Mouse (Mus musculus) lung, postnatal 36 days (tissue): ENCODE measurements around the gene Bcar1.

Experiments used
- DNase-seq: peaks from one replicate; pipeline ENCODE4 v3.0.0; 2022; ENCODE audit warnings: mixed read lengths

Gene Bcar1

DNA sequence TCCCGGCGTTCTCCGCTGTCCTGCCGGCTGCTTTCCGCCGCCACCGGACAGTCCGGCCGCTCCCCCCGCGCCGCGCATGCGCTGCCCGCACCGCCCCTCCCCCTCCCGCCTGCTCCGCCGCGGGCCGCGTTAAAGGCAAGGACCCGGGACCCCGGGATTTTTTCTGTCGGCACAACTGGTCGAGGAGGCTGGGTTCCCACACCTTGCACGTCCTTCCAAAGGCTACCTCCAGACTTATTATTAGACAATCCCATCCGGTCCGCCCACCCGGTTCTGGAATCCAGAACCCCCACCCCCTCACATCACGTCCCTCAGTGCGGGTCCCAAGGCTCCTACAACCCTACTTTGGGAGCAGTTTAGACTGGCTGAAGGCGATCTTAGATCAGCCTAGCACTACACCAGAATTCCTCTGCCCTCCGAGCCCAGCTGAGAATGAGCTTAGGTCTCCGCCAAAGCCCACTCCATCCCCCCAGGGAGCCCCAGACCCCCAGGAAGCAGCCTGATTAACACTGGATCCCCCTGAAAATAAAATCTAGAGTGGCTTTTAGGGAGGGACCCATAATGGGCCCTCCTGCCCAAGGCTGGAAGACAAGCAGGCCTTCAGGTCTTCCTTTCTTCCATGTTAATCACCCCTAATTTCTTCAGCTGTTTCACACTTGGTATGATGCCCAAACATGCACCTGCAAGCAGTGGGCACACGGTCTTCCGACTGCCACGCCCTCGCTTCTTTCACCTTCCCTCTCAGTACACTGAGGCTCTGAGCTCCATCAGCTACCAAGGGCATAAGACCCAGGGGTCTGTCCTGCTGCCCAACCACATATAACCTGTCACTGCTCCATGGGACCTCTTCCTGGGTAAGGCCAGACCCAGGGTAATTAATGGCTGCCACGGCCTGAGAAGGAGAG lies at the start of gene Bcar1:
Bcar1 (minus strand) TSS at position 18 of the 905 bp plus-strand sequence.
- peak; percentile 77 for DNase-seq

DNA sequence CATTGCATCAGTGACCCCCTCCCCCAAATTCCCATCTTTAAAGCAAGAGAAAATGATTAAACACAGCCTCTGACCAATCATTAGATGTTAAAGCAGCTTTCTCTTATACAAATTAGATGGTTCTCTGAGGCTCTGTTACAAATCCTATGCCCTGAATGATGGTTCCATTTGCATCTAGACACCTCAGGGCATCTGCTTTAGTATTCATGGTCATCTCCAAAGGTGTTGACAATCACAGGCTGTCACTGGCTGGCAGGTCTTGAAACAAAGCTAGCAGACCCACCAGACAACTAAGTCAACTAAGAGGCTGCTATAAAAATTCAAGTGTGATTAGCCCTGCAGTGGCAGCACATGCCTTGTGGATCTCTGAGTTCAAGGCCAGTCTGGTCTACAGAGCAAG lies 46.0 kb upstream of the Bcar1 start:
- DNase-seq: no peak

- DNase-seq: no peak
Observed at GRCm38 (mm10) chr8:111789200-111789599, 45.6 kb upstream of the Bcar1 start.

GRCm38 (mm10) chr8:111788497-111788896 lies 44.9 kb upstream of the Bcar1 start:
- DNase-seq: no peak

GRCm38 (mm10) chr8:111788085-111788484 lies 44.5 kb upstream of the Bcar1 start:
- no peak for DNase-seq

DNA sequence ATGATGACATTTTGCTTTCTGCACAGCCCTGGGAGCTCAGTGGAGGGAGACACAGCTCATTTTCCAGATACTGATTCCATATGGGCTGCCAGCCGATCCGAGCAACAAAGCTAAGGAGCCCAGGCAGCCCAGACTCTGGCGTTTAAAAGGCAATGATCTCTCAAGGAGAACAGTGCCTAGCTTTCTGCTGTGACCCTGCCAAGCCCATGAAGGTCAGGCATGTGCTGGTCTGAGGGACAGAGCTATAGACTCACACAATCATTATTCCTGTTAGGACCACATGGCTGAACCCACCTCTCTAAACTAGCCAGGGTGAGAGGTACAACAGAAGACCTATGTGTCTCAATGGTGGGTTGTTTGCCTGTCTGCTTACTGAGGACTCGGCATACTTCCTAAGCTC lies 44.1 kb upstream of the Bcar1 start:
- DNase-seq: no peak

DNA sequence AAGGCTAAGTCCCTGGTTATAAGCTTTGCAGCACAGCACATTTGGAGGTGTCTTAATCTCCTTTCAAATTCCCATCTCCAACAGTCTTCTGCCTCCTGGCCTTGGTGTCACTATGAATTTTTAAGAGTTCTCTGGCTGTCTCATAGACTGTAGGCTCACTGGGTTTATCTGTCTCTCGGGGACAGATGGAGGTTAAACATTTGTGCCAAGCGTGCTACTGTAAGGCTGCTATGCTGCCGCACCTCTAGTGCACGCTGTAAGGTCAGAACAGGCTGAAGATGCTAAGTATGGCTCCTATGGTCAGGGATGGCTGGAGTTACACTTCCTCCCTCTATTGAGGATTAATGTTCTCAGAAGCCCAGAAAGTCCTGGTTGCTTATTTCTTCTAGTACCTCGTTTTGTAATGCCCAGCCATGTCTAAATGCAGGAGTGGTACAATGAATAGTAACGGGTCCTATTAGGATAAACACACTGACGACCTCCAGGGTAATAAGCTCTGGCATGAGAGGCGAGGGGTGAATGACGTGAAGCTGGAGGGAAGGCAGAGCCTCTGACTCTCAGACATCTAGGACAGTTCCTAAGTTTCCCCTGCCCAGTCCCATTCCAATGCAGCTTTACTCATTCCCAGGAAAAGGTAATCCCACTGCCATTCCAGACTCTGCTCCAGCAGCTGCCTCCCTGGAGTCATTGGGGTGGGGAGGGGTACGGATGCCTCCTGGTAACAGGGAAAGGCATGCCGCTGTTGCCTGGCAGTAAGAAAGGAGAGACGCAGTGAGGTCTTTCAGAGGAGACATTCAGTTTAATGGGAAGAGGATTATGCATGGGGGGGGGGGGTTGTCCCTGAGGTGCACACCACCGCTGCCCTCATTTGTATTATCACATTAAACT lies 43.3 kb upstream of the Bcar1 start:
- no peak for DNase-seq

- DNase-seq: no peak
Observed at GRCm38 (mm10) chr8:111786116-111786515, 42.5 kb upstream of the Bcar1 start.

DNA sequence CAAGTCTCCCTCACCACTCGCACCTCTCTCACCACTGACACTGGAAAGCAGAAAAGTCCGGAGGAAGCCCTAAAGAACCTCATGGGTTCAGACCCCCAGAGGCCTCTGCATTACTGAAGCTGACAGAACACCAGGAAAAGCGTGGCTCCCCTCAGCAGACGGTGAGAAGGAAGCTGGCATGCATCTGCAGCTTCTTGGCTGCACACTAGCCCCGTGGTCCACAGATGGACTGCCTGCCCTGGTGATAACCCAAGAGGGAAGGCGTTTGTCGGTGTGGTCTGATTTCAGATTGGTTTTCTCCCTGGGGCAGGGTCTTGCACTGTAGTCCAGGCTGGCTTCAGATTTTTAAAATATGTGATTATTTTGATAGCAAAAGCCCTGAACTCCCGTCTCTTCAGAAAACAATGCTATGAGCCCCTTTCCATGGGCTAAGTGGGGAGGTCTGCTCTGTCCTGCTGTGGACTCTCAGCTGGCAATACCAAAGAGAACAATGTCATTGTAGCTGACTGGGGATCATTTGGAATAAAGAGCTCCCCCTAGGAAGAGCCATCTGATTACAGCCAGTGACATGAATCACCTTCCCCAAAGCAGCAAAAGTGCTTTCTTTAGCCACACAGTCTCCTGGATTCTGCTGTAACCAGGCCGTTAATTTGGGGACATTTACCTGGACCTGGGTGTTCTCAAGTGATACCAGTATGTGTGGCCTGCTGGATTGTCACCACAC lies 39.2 kb upstream of the Bcar1 start:
- DNase-seq: no peak

- DNase-seq: no peak
Observed at GRCm38 (mm10) chr8:111782161-111782560, 38.6 kb upstream of the Bcar1 start.

- no peak for DNase-seq
Observed at GRCm38 (mm10) chr8:111780697-111781424, 37.3 kb upstream of the Bcar1 start.

- DNase-seq: no peak
Observed at GRCm38 (mm10) chr8:111779690-111780089, 36.1 kb upstream of the Bcar1 start.

DNA sequence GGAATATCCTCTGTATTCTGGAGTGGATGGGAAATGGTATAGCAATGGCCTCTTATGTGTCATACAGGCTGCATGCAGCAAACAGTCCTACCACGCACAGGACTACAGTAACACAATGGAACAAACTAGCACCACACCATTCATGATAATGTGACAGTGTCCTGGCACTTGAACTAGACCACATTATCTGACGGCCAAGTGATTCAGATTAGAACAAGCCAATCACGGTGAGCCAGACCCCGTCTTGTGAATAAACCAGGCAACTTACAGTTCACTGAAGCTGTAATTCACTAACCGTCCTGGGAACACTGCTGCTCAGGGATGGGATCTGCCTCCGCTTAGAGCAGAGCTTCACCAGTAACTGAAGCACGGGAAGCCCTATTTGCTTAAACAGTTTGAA lies 35.2 kb upstream of the Bcar1 start:
- no peak for DNase-seq

DNA sequence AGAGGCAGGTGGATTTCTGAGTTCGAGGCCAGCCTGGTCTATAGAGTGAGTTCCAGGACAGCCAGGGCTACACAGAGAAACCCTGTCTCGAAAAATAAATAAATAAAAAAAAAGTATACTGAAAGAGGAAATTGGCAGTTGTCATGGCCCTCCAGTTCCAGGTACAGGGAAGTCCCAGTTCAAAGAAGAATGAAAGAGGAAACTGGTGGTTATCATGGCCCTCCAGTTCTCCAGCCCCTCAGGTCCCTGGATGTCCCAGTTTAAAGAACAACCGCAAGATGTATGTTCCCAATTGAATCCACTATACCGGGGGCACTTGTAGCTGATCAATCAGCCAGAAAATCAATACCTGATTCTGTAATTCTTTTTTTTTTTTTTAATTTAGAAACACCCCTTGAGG lies 32.9 kb upstream of the Bcar1 start:
- DNase-seq: no peak

- no peak for DNase-seq
Observed at GRCm38 (mm10) chr8:111775766-111776165, 32.2 kb upstream of the Bcar1 start.

DNA sequence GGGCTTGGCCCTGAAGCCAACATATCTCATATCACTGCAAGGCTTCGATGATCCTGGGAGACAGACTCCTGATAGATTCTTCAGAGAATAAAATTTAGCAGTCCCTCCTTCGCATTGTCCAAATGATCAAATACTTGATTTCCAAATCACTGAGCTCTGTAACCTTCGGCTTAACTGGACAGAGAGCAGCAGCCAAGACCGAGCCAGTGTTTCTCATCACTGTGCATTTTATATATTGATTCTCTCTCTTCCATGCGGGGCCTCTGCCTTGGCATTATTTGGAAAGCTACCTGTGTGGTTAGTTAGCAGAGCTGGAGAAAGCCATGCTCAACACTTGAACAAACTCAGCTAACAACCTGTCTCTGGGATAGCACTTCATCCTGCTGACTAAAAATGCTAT lies 29.9 kb upstream of the Bcar1 start:
- DNase-seq: no peak

GRCm38 (mm10) chr8:111773057-111773456 lies 29.4 kb upstream of the Bcar1 start:
- DNase-seq: no peak

DNA sequence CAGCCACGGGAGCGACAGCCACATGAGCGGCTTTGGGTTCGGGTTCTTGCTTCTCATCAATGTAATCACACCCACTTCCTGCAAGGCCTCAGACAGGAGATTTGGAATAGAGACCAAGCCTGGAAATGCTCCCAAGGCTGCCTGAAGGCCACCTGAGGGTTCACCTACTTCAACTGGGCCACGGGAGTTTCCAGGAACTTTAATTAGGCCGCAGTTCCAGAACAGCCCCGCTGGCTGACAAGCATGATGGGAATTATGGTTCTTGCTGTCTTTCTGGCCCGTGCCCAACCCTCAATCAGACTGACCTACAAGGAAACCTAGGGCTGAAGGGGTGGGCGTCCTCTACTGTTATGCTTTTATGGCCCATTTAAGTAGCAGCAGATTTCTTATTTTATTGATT lies 28.5 kb upstream of the Bcar1 start:
- no peak for DNase-seq

GRCm38 (mm10) chr8:111771625-111772020 lies 28.0 kb upstream of the Bcar1 start:
- DNase-seq: no peak

GRCm38 (mm10) chr8:111770958-111771624 lies 27.5 kb upstream of the Bcar1 start:
- peak; percentile 52 for DNase-seq

- DNase-seq: peak; percentile 39
Observed at GRCm38 (mm10) chr8:111769764-111770428, 26.3 kb upstream of the Bcar1 start.
